Mouse (Mus musculus): ENCODE results near the gene Efemp2. TPM values are rescaled to one million over a fixed set of nuclear protein-coding genes. Genes with fewer than 3 reads are reported as not detected.

The Efemp2 gene
- polyA plus RNA-seq, 1 experiment from 2014 or later, result 62.7 TPM

- Histone ChIP-seq H3K4me2 (ENCODE audit: low read depth, low read length) (no peak overlapping the region), H3K36me3 (ENCODE audit: control insufficient read depth, insufficient read depth) (no peaks in the 10 kb centered on the region), H3K27ac (ENCODE audit: low read length) (no peak overlapping the region), H3K4me3 (ENCODE audit: low read length) (no peak overlapping the region), H3K4me1 (ENCODE audit: control insufficient read depth, insufficient read depth, low read length) (peaks cover 9% of the 10 kb centered on the region), H3K9me3 (replicated peaks; ENCODE audit: control insufficient read depth, low read length) (no peaks in the 10 kb centered on the region), H3K27me3 (ENCODE audit: control insufficient read depth, insufficient read depth, low read length) (no peaks in the 10 kb centered on the region), H3K9ac (ENCODE audit: low read length) (no peak overlapping the region)
- 77% methylated on average over 8 of the region's 8 CpGs for WGBS
- no peak for ATAC-seq (replicated peaks; ENCODE audit: extremely low read depth, insufficient read depth, low FRiP score)
These were observed 43.3 kb downstream of the Efemp2 start for GRCm38 (mm10) chr19:5516906-5517505.

- H3K9me3 ChIP-seq (replicated peaks; ENCODE audit: control insufficient read depth, low read length), result no peaks in the 10 kb centered on the region
- H3K27me3 ChIP-seq (ENCODE audit: control insufficient read depth, insufficient read depth, low read length), result no peaks in the 10 kb centered on the region
- H3K4me3 ChIP-seq (ENCODE audit: low read length), result no peak overlapping the region
- 83% methylated on average over 3 of the region's 3 CpGs for WGBS
- H3K9ac ChIP-seq (ENCODE audit: low read length), result no peak overlapping the region
- H3K4me2 ChIP-seq (ENCODE audit: low read depth, low read length), result no peak overlapping the region
- ATAC-seq (replicated peaks; ENCODE audit: extremely low read depth, insufficient read depth, low FRiP score), result no peak
- no peak overlapping the region for H3K27ac ChIP-seq (ENCODE audit: low read length)
- H3K36me3 ChIP-seq (ENCODE audit: control insufficient read depth, insufficient read depth), result no peaks in the 10 kb centered on the region
- no peaks in the 10 kb centered on the region for H3K4me1 ChIP-seq (ENCODE audit: control insufficient read depth, insufficient read depth, low read length)
These were observed 45.0 kb downstream of the Efemp2 start for GRCm38 (mm10) chr19:5518721-5519120.

- Histone ChIP-seq H3K9ac (ENCODE audit: low read length) (no peak overlapping the region), H3K4me2 (ENCODE audit: low read depth, low read length) (no peak overlapping the region)
- 75% methylated on average over 5 of the region's 5 CpGs for WGBS
These were observed 51.5 kb downstream of the Efemp2 start for GRCm38 (mm10) chr19:5525204-5525603.

GRCm38 (mm10) chr19:5529325-5530137, 55.8 kb downstream of the Efemp2 start:
- Histone ChIP-seq H3K4me3 (ENCODE audit: low read length) (peak overlapping the region; percentile 25), H3K4me2 (ENCODE audit: low read depth, low read length) (peak overlapping the region; percentile 58), H3K27me3 (ENCODE audit: control insufficient read depth, insufficient read depth, low read length) (0 out of 2 replicates have a peak, but pooled peaks cover 3% of the 10 kb centered on the region), H3K9ac (ENCODE audit: low read length) (peak overlapping the region; percentile 14; the same call in 1 of the 2 replicates), H3K9me3 (replicated peaks; ENCODE audit: control insufficient read depth, low read length) (no peaks in the 10 kb centered on the region), H3K4me1 (ENCODE audit: control insufficient read depth, insufficient read depth, low read length) (peaks cover 4% of the 10 kb centered on the region; the same call in 1 of the 2 replicates), H3K36me3 (ENCODE audit: control insufficient read depth, insufficient read depth) (no peaks in the 10 kb centered on the region), H3K27ac (ENCODE audit: low read length) (no peak overlapping the region)
- ATAC-seq (replicated peaks; ENCODE audit: extremely low read depth, insufficient read depth, low FRiP score), result peak; percentile 96
- WGBS, result 18% methylated on average over 20 of the region's 20 CpGs

More at GRCm38 (mm10) chr19:5525204-5525603, 51.5 kb downstream of the Efemp2 start:
- Histone ChIP-seq H3K27me3 (ENCODE audit: control insufficient read depth, insufficient read depth, low read length) (0 out of 2 replicates have a peak, but pooled peaks cover under 1% of the 10 kb centered on the region), H3K4me1 (ENCODE audit: control insufficient read depth, insufficient read depth, low read length) (peaks cover 4% of the 10 kb centered on the region; the same call in 1 of the 2 replicates), H3K9me3 (replicated peaks; ENCODE audit: control insufficient read depth, low read length) (no peaks in the 10 kb centered on the region), H3K27ac (ENCODE audit: low read length) (no peak overlapping the region), H3K4me3 (ENCODE audit: low read length) (no peak overlapping the region), H3K36me3 (ENCODE audit: control insufficient read depth, insufficient read depth) (no peaks in the 10 kb centered on the region)
- ATAC-seq (replicated peaks; ENCODE audit: extremely low read depth, insufficient read depth, low FRiP score), result no peak

GRCm38 (mm10) chr19:5530138-5530524, 56.4 kb downstream of the Efemp2 start:
- Histone ChIP-seq H3K4me2 (ENCODE audit: low read depth, low read length) (peak overlapping the region; percentile 58; the same call in 1 of the 2 replicates), H3K4me3 (ENCODE audit: low read length) (no peak overlapping the region), H3K9me3 (replicated peaks; ENCODE audit: control insufficient read depth, low read length) (no peaks in the 10 kb centered on the region), H3K27me3 (ENCODE audit: control insufficient read depth, insufficient read depth, low read length) (0 out of 2 replicates have a peak, but pooled peaks cover 3% of the 10 kb centered on the region), H3K9ac (ENCODE audit: low read length) (no peak overlapping the region), H3K27ac (ENCODE audit: low read length) (no peak overlapping the region), H3K4me1 (ENCODE audit: control insufficient read depth, insufficient read depth, low read length) (peaks cover 4% of the 10 kb centered on the region; the same call in 1 of the 2 replicates), H3K36me3 (ENCODE audit: control insufficient read depth, insufficient read depth) (no peaks in the 10 kb centered on the region)
- 76% methylated on average over 7 of the region's 7 CpGs for WGBS
- ATAC-seq (replicated peaks; ENCODE audit: extremely low read depth, insufficient read depth, low FRiP score), result no peak

Other genes with a start within 250 kb of the Efemp2 start
- gene Pacs1, start 200.8 kb upstream of the Efemp2 start, polyA plus RNA-seq (2015; fragmentation: Nextera tagmentation; extraction: Ambion mirVana), result 15.5 and 18.0 TPM in 2 replicates
- 210 and 211 TPM in 2 replicates for gene Sf3b2, start 178.5 kb upstream of the Efemp2 start, polyA plus RNA-seq (2015; fragmentation: Nextera tagmentation; extraction: Ambion mirVana)
- 7.3 and 7.7 TPM in 2 replicates for gene Gal3st3, start 175.6 kb upstream of the Efemp2 start, polyA plus RNA-seq (2015; fragmentation: Nextera tagmentation; extraction: Ambion mirVana)
- not detected in 2 replicates for gene Catsper1, start 138.2 kb upstream of the Efemp2 start, polyA plus RNA-seq (2015; fragmentation: Nextera tagmentation; extraction: Ambion mirVana)
- 1.00 and 2.1 TPM in 2 replicates for gene Cst6, start 124.4 kb upstream of the Efemp2 start, polyA plus RNA-seq (2015; fragmentation: Nextera tagmentation; extraction: Ambion mirVana)
- gene Eif1ad, start 107.2 kb upstream of the Efemp2 start, polyA plus RNA-seq (2015; fragmentation: Nextera tagmentation; extraction: Ambion mirVana), result 44.5 and 45.2 TPM in 2 replicates
- gene Banf1, start 106.8 kb upstream of the Efemp2 start, polyA plus RNA-seq (2015; fragmentation: Nextera tagmentation; extraction: Ambion mirVana), result 441 and 465 TPM in 2 replicates
- 49.6 and 54.7 TPM in 2 replicates for gene Sart1, start 85.3 kb upstream of the Efemp2 start, polyA plus RNA-seq (2015; fragmentation: Nextera tagmentation; extraction: Ambion mirVana)
- 1.6 and 2.1 TPM in 2 replicates for gene Tsga10ip, start 71.4 kb upstream of the Efemp2 start, polyA plus RNA-seq (2015; fragmentation: Nextera tagmentation; extraction: Ambion mirVana)
- 219 and 232 TPM in 2 replicates for gene Drap1, start 49.0 kb upstream of the Efemp2 start, polyA plus RNA-seq (2015; fragmentation: Nextera tagmentation; extraction: Ambion mirVana)
- 34.6 and 41.8 TPM in 2 replicates for gene AI837181, start 48.8 kb upstream of the Efemp2 start, polyA plus RNA-seq (2015; fragmentation: Nextera tagmentation; extraction: Ambion mirVana)
- 0.16 TPM in 1 of 2 replicates, not detected in the other for gene Fosl1, start 26.4 kb upstream of the Efemp2 start, polyA plus RNA-seq (2015; fragmentation: Nextera tagmentation; extraction: Ambion mirVana)
- 7.6 and 8.0 TPM in 2 replicates for gene Ccdc85b, start 16.1 kb upstream of the Efemp2 start, polyA plus RNA-seq (2015; fragmentation: Nextera tagmentation; extraction: Ambion mirVana)
- gene Fibp, start 13.3 kb upstream of the Efemp2 start, polyA plus RNA-seq (2015; fragmentation: Nextera tagmentation; extraction: Ambion mirVana), result 108 TPM in 2 replicates
- 3.1 and 7.4 TPM in 2 replicates for gene Ctsw, start 5.4 kb upstream of the Efemp2 start, polyA plus RNA-seq (2015; fragmentation: Nextera tagmentation; extraction: Ambion mirVana)
- 50.1 and 52.9 TPM in 2 replicates for gene Mus81, start 14.4 kb downstream of the Efemp2 start, polyA plus RNA-seq (2015; fragmentation: Nextera tagmentation; extraction: Ambion mirVana)
- 1,696 and 1,829 TPM in 2 replicates for gene Cfl1, start 16.5 kb downstream of the Efemp2 start, polyA plus RNA-seq (2015; fragmentation: Nextera tagmentation; extraction: Ambion mirVana)
- not detected in 2 replicates for gene 1700020D05Rik, start 29.8 kb downstream of the Efemp2 start, polyA plus RNA-seq (2015; fragmentation: Nextera tagmentation; extraction: Ambion mirVana)
- 17.2 and 18.3 TPM in 2 replicates for gene Snx32, start 36.6 kb downstream of the Efemp2 start, polyA plus RNA-seq (2015; fragmentation: Nextera tagmentation; extraction: Ambion mirVana)
- gene Ovol1, start 86.7 kb downstream of the Efemp2 start, polyA plus RNA-seq (2015; fragmentation: Nextera tagmentation; extraction: Ambion mirVana), result 0.54 and 0.61 TPM in 2 replicates
- 3.8 and 4.0 TPM in 2 replicates for gene Ap5b1, start 94.1 kb downstream of the Efemp2 start, polyA plus RNA-seq (2015; fragmentation: Nextera tagmentation; extraction: Ambion mirVana)
- gene Rnaseh2c, start 127.9 kb downstream of the Efemp2 start, polyA plus RNA-seq (2015; fragmentation: Nextera tagmentation; extraction: Ambion mirVana), result 76.7 and 80.0 TPM in 2 replicates
- gene Kat5, start 136.3 kb downstream of the Efemp2 start, polyA plus RNA-seq (2015; fragmentation: Nextera tagmentation; extraction: Ambion mirVana), result 30.3 and 31.8 TPM in 2 replicates
- 37.7 and 38.2 TPM in 2 replicates for gene Rela, start 163.5 kb downstream of the Efemp2 start, polyA plus RNA-seq (2015; fragmentation: Nextera tagmentation; extraction: Ambion mirVana)
- gene Sipa1, start 189.8 kb downstream of the Efemp2 start, polyA plus RNA-seq (2015; fragmentation: Nextera tagmentation; extraction: Ambion mirVana), result 23.5 and 24.9 TPM in 2 replicates
- 24.4 and 26.8 TPM in 2 replicates for gene Map3k11, start 214.8 kb downstream of the Efemp2 start, polyA plus RNA-seq (2015; fragmentation: Nextera tagmentation; extraction: Ambion mirVana)
- gene Pcnx3, start 215.0 kb downstream of the Efemp2 start, polyA plus RNA-seq (2015; fragmentation: Nextera tagmentation; extraction: Ambion mirVana), result 11.5 and 13.4 TPM in 2 replicates
- gene Kcnk7, start 230.4 kb downstream of the Efemp2 start, polyA plus RNA-seq (2015; fragmentation: Nextera tagmentation; extraction: Ambion mirVana), result 0.18 and 0.24 TPM in 2 replicates